Mouse (Mus musculus) midbrain, postnatal 0 days (tissue): Measurements from ENCODE around the gene Mea1. TPM values are rescaled to one million over a fixed set of nuclear protein-coding genes. Genes with fewer than 3 reads are reported as not detected.

Experiments used
- ATAC-seq: fragments of 200-750 bp; cut with Nextera tagmentation; 2 replicates; pipeline ENCODE4 v1.8.0; 2017; ENCODE audit warnings: moderate number of reproducible peaks, mild to moderate bottlenecking, moderate TSS enrichment, moderate library complexity; ENCODE audit not compliant: low FRiP score
- DNase-seq: peaks from one replicate; pipeline ENCODE4 v3.0.0-alpha.2; 2015; ENCODE audit warnings: low spot score
- H3K27ac ChIP-seq: fragments of 300-500 bp; sonication (generic); 2 replicates; pipeline ENCODE4 v1.5.1; 2014; ENCODE audit warnings: low read depth, mild to moderate bottlenecking, low read length, mixed read lengths
- H3K27me3 ChIP-seq: fragments of 300-500 bp; sonication (generic); 2 replicates; pipeline ENCODE4 v1.6.1; 2014; ENCODE audit warnings: low read length, control low read depth, mixed read lengths; ENCODE audit not compliant: insufficient read depth
- H3K36me3 ChIP-seq: fragments of 300-500 bp; sonication (generic); 2 replicates; pipeline ENCODE4 v1.6.1; 2014; ENCODE audit warnings: low read length, control low read depth, mixed read lengths; ENCODE audit not compliant: insufficient read depth
- H3K4me1 ChIP-seq: fragments of 300-500 bp; sonication (generic); 2 replicates; pipeline ENCODE4 v1.6.1; 2014; ENCODE audit warnings: mild to moderate bottlenecking, control low read depth, antibody characterized with exemption, low read length, mixed read lengths; ENCODE audit not compliant: insufficient read depth
- H3K4me2 ChIP-seq: fragments of 300-500 bp; sonication (generic); 2 replicates; pipeline ENCODE4 v1.6.1; 2014; ENCODE audit warnings: low read depth, mild to moderate bottlenecking, low read length, mixed read lengths; ENCODE audit not compliant: poor library complexity, severe bottlenecking
- H3K4me3 ChIP-seq: fragments of 300-500 bp; sonication (generic); 2 replicates; pipeline ENCODE4 v1.5.1; 2014; ENCODE audit warnings: low read depth, mild to moderate bottlenecking, low read length, moderate library complexity
- H3K9ac ChIP-seq: fragments of 300-500 bp; sonication (generic); replicated peaks from 2 replicates; pipeline ENCODE4 v1.6.1; 2014; ENCODE audit warnings: mild to moderate bottlenecking, low read length, moderate library complexity, mixed read lengths; ENCODE audit not compliant: poor library complexity, severe bottlenecking
- H3K9me3 ChIP-seq: fragments of 300-500 bp; sonication (generic); 2 replicates; pipeline ENCODE4 v1.6.1; 2016; ENCODE audit warnings: low read length, control low read depth
- CTCF ChIP-seq: IDR thresholded peaks from 2 replicates; pipeline ENCODE4 v1.5.1; 2016; ENCODE audit warnings: antibody characterized with exemption, mild to moderate bottlenecking
- WGBS: fragments of 180-500 bp; shearing (Covaris S2); extraction: QIAGEN DNeasy Blood & Tissue Kit; methylation state at CpG from one replicate; pipeline ENCODE4 v1.1.7; 2014; 5-methylcytosine and 5-hydroxymethylcytosine counted together
- polyA plus RNA-seq: library from polyadenylated mRNA; unstranded; fragments of >200 nt; fragmentation: Nextera tagmentation; extraction: Ambion mirVana; gene quantifications from 2 replicates; pipeline ENCODE4 v1.2.1, GENCODE M21; 2015
- total RNA-seq: library from RNA; depleted of rRNA; stranded (reverse); fragments of >200 nt; gene quantifications from 2 replicates; pipeline ENCODE4 v1.2.3, GENCODE M21; 2014; rRNA removed

Gene Mea1
- total and polyA plus RNA-seq, 2 experiments from 2014 or later = 171 to 314 TPM

DNA sequence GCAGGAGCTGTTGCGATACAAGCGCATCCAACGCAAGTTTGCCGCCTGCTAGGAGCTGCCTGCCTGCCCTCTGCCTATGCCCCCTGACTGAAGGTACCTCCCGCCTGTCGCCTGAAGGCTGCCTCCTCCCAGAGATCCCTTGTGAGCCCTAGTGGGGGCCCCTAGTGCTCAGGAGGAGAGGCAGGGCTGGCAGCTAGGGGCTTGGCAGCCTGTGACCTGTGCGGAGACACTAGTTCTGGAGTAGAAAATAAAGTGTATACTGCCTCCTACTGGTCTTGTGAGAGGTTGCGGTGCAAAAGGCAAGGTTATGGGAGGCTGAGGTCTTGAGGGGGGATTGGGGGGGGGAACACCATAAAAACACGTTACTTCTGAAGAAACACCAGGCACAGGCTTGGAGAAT lies 46.7 kb downstream of the Mea1 start:
- 52% methylated on average over 9 of the region's 9 CpGs for WGBS
- Histone ChIP-seq H3K4me2 (no peak overlapping the region), H3K27me3 (no peaks in the 10 kb centered on the region), H3K27ac (no peak overlapping the region), H3K9me3 (no peaks in the 10 kb centered on the region), H3K4me3 (no peak overlapping the region), H3K36me3 (peaks cover 25% of the 10 kb centered on the region), H3K9ac (no peak overlapping the region), H3K4me1 (no peaks in the 10 kb centered on the region)
- peak; percentile 27; the same call in 1 of the 2 replicates for ATAC-seq
- DNase-seq = peak; percentile 55
- TF ChIP-seq CTCF = peak; percentile 65

GRCm38 (mm10) chr17:46725731-46726645 lies 47.4 kb downstream of the Mea1 start:
- no peaks in the 10 kb centered on the region for H3K27me3 ChIP-seq
- WGBS = 94% methylated on average over 26 of the region's 26 CpGs
- no peak overlapping the region for H3K9ac ChIP-seq
- no peaks in the 10 kb centered on the region for H3K4me1 ChIP-seq
- no peak for DNase-seq
- peaks cover 21% of the 10 kb centered on the region for H3K36me3 ChIP-seq
- ATAC-seq = no peak
- H3K27ac ChIP-seq = no peak overlapping the region
- H3K4me3 ChIP-seq = no peak overlapping the region
- H3K9me3 ChIP-seq = no peaks in the 10 kb centered on the region
- H3K4me2 ChIP-seq = no peak overlapping the region
- no peak for TF ChIP-seq CTCF

DNA sequence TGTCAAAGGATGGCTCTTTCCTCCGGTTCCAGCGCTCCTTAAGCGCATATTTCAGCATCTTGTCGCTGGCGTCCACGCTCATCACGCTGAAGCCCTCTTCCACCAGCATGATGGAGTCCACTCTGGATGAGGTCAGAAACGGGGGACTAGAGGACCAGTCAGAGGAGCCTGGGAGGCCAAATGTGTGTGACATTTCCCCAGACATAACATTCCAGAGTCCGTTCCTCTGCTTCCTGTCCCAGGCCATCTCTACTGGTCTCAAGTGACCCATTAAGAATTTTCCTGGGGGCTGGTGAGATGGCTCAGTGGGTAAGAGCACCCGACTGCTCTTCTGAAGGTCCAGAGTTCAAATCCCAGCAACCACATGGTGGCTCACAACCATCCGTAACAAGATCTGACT lies 48.7 kb downstream of the Mea1 start:
- ATAC-seq (no peak), DNase-seq (no peak)
- no peaks in the 10 kb centered on the region for H3K27me3 ChIP-seq
- H3K9ac ChIP-seq = no peak overlapping the region
- no peak for TF ChIP-seq CTCF
- WGBS = 91% methylated on average over 11 of the region's 11 CpGs
- no peaks in the 10 kb centered on the region for H3K4me1 ChIP-seq
- no peaks in the 10 kb centered on the region for H3K9me3 ChIP-seq
- H3K36me3 ChIP-seq = peaks cover 13% of the 10 kb centered on the region
- no peak overlapping the region for H3K27ac ChIP-seq
- no peak overlapping the region for H3K4me3 ChIP-seq
- no peak overlapping the region for H3K4me2 ChIP-seq

GRCm38 (mm10) chr17:46728021-46728420 lies 49.4 kb downstream of the Mea1 start:
- Histone ChIP-seq H3K9ac (no peak overlapping the region), H3K4me2 (no peak overlapping the region), H3K4me1 (no peaks in the 10 kb centered on the region), H3K27ac (no peak overlapping the region), H3K9me3 (no peaks in the 10 kb centered on the region), H3K36me3 (peaks cover 13% of the 10 kb centered on the region), H3K4me3 (no peak overlapping the region), H3K27me3 (no peaks in the 10 kb centered on the region)
- 38% methylated on average over 6 of the region's 6 CpGs for WGBS
- ATAC-seq = no peak
- peak; percentile 42 for TF ChIP-seq CTCF
- DNase-seq = no peak

GRCm38 (mm10) chr17:46728496-46728895 lies 49.9 kb downstream of the Mea1 start:
- ATAC-seq = no peak
- Histone ChIP-seq H3K9ac (0 out of 2 replicates have a peak overlapping the region, but pooled peaks have one; percentile 13), H3K27ac (no peak overlapping the region)

GRCm38 (mm10) chr17:46728904-46729318 lies 50.3 kb downstream of the Mea1 start, which contains the start of gene Gnmt:
TSS of gene Gnmt (minus strand) at chr17:46729168.
- H3K4me2 ChIP-seq = peak within 1 kb of the TSS; percentile 4; the same call in 1 of the 2 replicates
- DNase-seq = no peak
- no peak for ATAC-seq
- WGBS = 20% methylated on average over 24 of the region's 24 CpGs
- no peak within 1 kb of the TSS for H3K4me3 ChIP-seq
- no peaks in the 10 kb centered on the region for H3K9me3 ChIP-seq
- TF ChIP-seq CTCF = no peak
- H3K36me3 ChIP-seq = peaks cover 10% of the 10 kb centered on the region
- H3K9ac ChIP-seq = 0 out of 2 replicates have a peak within 1 kb of the TSS, but pooled peaks have one; percentile 13
- H3K27me3 ChIP-seq = no peaks in the 10 kb centered on the region
- no peak within 1 kb of the TSS for H3K27ac ChIP-seq
- H3K4me1 ChIP-seq = no peaks in the 10 kb centered on the region

More at GRCm38 (mm10) chr17:46728496-46728895, 49.9 kb downstream of the Mea1 start:
- WGBS = 51% methylated on average over 11 of the region's 11 CpGs
- peak overlapping the region; percentile 4; the same call in 1 of the 2 replicates for H3K4me2 ChIP-seq
- no peaks in the 10 kb centered on the region for H3K4me1 ChIP-seq
- TF ChIP-seq CTCF = no peak
- H3K36me3 ChIP-seq = peaks cover 10% of the 10 kb centered on the region
- H3K9me3 ChIP-seq = no peaks in the 10 kb centered on the region
- DNase-seq = no peak
- H3K4me3 ChIP-seq = no peak overlapping the region
- H3K27me3 ChIP-seq = no peaks in the 10 kb centered on the region

Other genes starting within 250 kb of the Mea1 start
- 2.0 and 3.0 TPM in 2 replicates for gene Crip3, start 249.9 kb upstream of the Mea1 start, total RNA-seq
- 1.5 and 2.1 TPM in 2 replicates for gene Crip3, start 249.9 kb upstream of the Mea1 start, polyA plus RNA-seq
- 0.93 TPM in 1 of 2 replicates, not detected in the other for gene Slc22a7, start 240.3 kb upstream of the Mea1 start, total RNA-seq
- gene Slc22a7, start 240.3 kb upstream of the Mea1 start, polyA plus RNA-seq = 0.20 TPM in 1 of 2 replicates, not detected in the other
- gene Ttbk1, start 191.1 kb upstream of the Mea1 start, total RNA-seq = 46.8 and 50.1 TPM in 2 replicates
- gene Ttbk1, start 191.1 kb upstream of the Mea1 start, polyA plus RNA-seq = 5.4 and 6.1 TPM in 2 replicates
- 4.0 and 4.1 TPM in 2 replicates for gene Dnph1, start 182.1 kb upstream of the Mea1 start, total RNA-seq
- gene Dnph1, start 182.1 kb upstream of the Mea1 start, polyA plus RNA-seq = 10.2 and 10.4 TPM in 2 replicates
- 53.8 and 70.9 TPM in 2 replicates for gene Cul9, start 132.4 kb upstream of the Mea1 start, total RNA-seq
- gene Cul9, start 132.4 kb upstream of the Mea1 start, polyA plus RNA-seq = 13.6 and 16.7 TPM in 2 replicates
- 45.8 and 69.0 TPM in 2 replicates for gene Srf, start 122.6 kb upstream of the Mea1 start, total RNA-seq
- 2.6 and 3.3 TPM in 2 replicates for gene Srf, start 122.6 kb upstream of the Mea1 start, polyA plus RNA-seq
- 61.8 and 62.6 TPM in 2 replicates for gene Ptk7, start 49.3 kb upstream of the Mea1 start, total RNA-seq
- 22.5 and 22.9 TPM in 2 replicates for gene Ptk7, start 49.3 kb upstream of the Mea1 start, polyA plus RNA-seq
- 24.5 and 28.5 TPM in 2 replicates for gene Klc4, start 32.8 kb upstream of the Mea1 start, total RNA-seq
- gene Klc4, start 32.8 kb upstream of the Mea1 start, polyA plus RNA-seq = 20.0 and 22.2 TPM in 2 replicates
- gene Mrpl2, start 32.6 kb upstream of the Mea1 start, total RNA-seq = 46.7 and 47.4 TPM in 2 replicates
- gene Mrpl2, start 32.6 kb upstream of the Mea1 start, polyA plus RNA-seq = 85.5 and 85.7 TPM in 2 replicates
- gene Cul7, start 28.5 kb upstream of the Mea1 start, total RNA-seq = 83.5 and 92.4 TPM in 2 replicates
- gene Cul7, start 28.5 kb upstream of the Mea1 start, polyA plus RNA-seq = 26.2 and 26.6 TPM in 2 replicates
- gene Rrp36, start 4.4 kb upstream of the Mea1 start, total RNA-seq = 26.9 and 27.6 TPM in 2 replicates
- gene Rrp36, start 4.4 kb upstream of the Mea1 start, polyA plus RNA-seq = 47.1 and 52.2 TPM in 2 replicates
- gene Klhdc3, start 2.1 kb downstream of the Mea1 start, total RNA-seq = 98.7 and 99.7 TPM in 2 replicates
- gene Klhdc3, start 2.1 kb downstream of the Mea1 start, polyA plus RNA-seq = 185 and 192 TPM in 2 replicates
- 118 and 128 TPM in 2 replicates for gene Ppp2r5d, start 26.3 kb downstream of the Mea1 start, total RNA-seq
- gene Ppp2r5d, start 26.3 kb downstream of the Mea1 start, polyA plus RNA-seq = 94.1 and 103 TPM in 2 replicates
- 37.8 and 38.5 TPM in 2 replicates for gene Pex6, start 32.7 kb downstream of the Mea1 start, total RNA-seq
- gene Pex6, start 32.7 kb downstream of the Mea1 start, polyA plus RNA-seq = 17.6 and 18.3 TPM in 2 replicates
- 0.27 and 0.57 TPM in 2 replicates for gene Gnmt, start 50.4 kb downstream of the Mea1 start, total RNA-seq
- gene Gnmt, start 50.4 kb downstream of the Mea1 start, polyA plus RNA-seq = 0.88 and 1.5 TPM in 2 replicates
- gene Cnpy3, start 73.4 kb downstream of the Mea1 start, total RNA-seq = 62.0 and 74.6 TPM in 2 replicates
- gene Cnpy3, start 73.4 kb downstream of the Mea1 start, polyA plus RNA-seq = 70.7 and 74.4 TPM in 2 replicates
- not detected in 2 replicates for gene Ptcra, start 84.9 kb downstream of the Mea1 start, total RNA-seq
- 0.17 and 0.20 TPM in 2 replicates for gene Ptcra, start 84.9 kb downstream of the Mea1 start, polyA plus RNA-seq
- 39.2 and 39.3 TPM in 2 replicates for gene 2310039H08Rik, start 93.8 kb downstream of the Mea1 start, total RNA-seq
- gene 2310039H08Rik, start 93.8 kb downstream of the Mea1 start, polyA plus RNA-seq = 56.6 and 59.2 TPM in 2 replicates
- gene Rpl7l1, start 103.9 kb downstream of the Mea1 start, total RNA-seq = 42.3 and 43.2 TPM in 2 replicates
- gene Rpl7l1, start 103.9 kb downstream of the Mea1 start, polyA plus RNA-seq = 67.6 and 69.7 TPM in 2 replicates
- 31.2 and 31.6 TPM in 2 replicates for gene Bicral, start 179.7 kb downstream of the Mea1 start, total RNA-seq
- 6.5 and 7.0 TPM in 2 replicates for gene Bicral, start 179.7 kb downstream of the Mea1 start, polyA plus RNA-seq
- 43.1 and 46.3 TPM in 2 replicates for gene Tbcc, start 211.9 kb downstream of the Mea1 start, total RNA-seq
- gene Tbcc, start 211.9 kb downstream of the Mea1 start, polyA plus RNA-seq = 49.9 and 51.2 TPM in 2 replicates
- gene Prph2, start 231.7 kb downstream of the Mea1 start, total RNA-seq = not detected in 2 replicates
- gene Prph2, start 231.7 kb downstream of the Mea1 start, polyA plus RNA-seq = not detected in 2 replicates